Mouse (Mus musculus) CH12F3 (cell line): ENCODE data around the gene Sh3bgrl3.

Source experiments
- in situ Hi-C: fragments of 300-500 bp; cut with MboI; formaldehyde crosslinking; loops from 2 replicates; pipeline ENCODE4 v1.14.3; 2020; ENCODE audit warnings: low sequenced_read_pairs

Sh3bgrl3 gene

DNA sequence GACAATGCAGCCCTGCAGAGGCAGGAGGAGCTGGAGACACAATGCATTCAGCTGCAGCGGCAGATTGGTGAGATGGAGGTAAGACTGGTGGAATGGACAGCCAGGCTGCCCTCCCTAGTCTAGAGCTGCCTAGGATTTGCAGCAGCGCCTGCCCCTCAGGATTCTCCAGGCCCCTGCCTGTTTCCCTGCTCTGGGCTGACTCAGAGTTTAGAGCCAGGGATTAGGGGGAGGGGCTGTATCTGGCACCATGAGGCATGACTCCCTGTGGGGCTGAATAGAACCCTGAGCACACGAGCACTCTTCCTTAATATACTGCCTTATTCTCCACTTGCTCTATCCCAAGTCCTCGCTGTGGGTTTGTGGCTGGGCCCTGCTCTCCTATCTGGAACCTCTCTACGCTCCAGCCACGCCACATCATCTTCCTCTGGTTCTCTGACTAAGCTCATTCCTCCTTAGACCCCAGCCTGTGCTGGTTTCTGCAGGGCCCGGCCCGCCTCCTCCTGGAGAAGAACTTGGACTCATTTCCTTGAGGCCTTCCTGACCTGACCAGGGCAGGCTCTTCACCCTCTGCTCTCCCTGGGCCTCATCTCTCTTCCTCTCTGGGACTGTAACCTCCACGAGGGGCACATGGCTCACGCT is 15.1 kb downstream of the Sh3bgrl3 start:
- in situ Hi-C loops: no loop called here

DNA sequence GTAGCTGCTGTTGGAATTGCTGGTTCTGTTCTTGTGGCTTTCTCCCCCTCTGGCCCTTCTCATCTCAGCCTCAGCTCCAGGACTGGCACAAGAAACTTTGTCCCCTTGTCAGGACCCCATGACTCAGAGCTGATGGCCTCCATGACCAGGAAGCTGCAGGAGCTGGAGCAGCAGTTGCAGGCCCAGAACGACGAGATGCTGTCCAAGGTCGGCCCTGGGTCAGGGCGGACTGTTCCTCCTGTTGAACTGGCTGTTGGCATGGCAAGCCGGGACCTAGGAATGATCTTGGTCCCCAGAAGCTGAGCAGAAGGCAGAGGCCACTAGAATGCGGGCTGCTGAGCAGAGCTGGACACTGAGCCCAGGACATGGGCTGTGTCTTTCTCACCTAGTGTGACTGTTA is 16.2 kb downstream of the Sh3bgrl3 start:
- in situ Hi-C loops: no loop called here

DNA sequence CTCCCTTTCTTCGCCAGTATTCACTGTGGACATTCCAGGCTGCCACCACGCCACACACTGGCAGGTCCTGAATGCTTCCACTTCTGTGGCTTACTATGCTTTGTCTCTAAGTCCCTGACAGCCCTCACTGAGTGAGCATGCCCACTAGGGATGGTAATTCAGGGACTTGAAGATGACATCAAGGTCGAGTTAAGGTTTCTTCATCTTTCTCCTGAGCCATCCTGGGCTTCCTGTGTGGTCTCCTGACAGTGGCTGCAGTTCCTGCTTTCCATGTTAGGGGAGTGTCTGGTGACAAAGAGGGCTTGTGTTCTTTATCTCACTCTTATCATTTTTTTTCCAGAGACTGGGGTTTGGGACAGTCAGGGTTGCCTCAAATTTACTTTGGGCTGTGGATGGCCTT is 17.9 kb downstream of the Sh3bgrl3 start:
- in situ Hi-C loops: no loop called here

DNA sequence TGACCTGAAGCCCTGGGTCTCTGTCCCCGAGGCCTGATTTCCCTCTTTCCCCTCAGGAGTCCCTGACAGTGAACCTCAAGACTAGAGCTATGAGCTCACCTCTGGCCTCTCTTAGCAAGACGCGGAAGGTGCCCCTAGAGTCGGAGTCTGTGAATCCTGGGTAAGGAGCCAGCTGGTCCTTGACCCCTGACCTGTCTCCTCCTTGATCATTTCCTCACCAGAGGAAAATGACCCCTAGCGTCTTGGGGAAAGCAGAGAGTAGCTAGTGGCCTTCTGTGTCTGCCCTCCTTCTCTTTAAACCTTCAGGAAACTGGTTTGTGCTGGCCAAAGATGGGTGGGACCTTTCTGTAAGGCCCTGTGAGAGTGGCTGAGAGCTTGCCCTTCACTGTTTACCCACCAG is 20.4 kb downstream of the Sh3bgrl3 start:
- in situ Hi-C loops: no loop called here

DNA sequence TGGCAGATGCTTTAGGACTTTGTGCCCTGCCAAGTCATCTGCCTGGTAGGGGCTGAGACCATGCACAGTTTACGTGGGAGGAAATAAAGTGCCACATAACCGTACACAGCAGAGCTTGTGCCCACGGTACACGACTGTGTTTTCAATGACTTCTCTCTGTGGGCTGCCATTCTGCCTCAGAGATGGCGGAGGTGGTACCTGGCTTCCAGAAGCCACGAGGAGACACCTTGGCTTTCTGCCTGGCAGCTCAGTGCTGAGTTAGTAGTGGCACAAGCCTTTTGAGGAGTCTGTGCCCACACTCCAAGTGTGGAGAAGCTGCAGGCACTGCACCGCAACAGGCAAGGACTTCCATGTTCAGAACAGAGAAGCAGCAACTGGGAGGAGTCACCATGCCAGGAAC is 20.9 kb downstream of the Sh3bgrl3 start:
- in situ Hi-C loops: no loop called here

DNA sequence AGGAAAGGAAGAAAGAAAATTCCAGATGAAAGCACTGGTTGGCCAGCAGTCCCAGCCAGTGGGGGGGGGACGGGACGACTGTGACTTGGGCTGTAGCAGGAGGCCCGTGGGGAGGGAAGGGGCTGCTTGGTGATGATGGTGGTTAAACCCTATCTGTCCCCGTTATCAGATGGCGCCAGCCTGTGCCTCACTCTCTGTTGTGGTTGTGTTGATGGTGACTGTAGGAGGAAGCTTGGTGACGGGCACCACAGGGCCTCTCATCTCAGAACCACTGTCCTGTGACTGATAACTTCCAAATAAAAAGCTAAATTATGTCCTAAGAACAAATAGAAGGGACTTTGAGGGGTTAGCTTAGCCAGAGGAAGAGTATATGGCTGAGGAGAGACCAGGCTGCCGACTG is 22.5 kb downstream of the Sh3bgrl3 start:
- in situ Hi-C loops: no loop called here

DNA sequence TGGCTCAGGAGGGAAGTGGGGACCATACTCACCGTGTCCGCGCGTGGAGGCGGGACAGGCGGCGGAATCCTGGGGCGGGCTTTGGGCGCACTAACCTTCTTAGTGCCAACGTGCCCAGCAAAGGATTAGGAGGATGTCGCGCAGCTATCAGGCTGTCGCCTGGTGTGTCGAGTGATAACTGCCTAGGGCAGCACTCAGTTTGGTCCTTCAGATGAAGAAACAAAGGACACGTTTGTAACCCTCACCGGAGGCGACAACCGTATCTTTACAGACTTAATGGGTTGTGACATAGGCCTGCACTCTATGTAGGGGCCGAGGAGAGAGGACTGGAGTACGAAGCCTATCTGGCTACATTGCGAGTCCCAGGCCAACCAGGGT is 25.9 kb downstream of the Sh3bgrl3 start:
- in situ Hi-C loops: no loop called here

DNA sequence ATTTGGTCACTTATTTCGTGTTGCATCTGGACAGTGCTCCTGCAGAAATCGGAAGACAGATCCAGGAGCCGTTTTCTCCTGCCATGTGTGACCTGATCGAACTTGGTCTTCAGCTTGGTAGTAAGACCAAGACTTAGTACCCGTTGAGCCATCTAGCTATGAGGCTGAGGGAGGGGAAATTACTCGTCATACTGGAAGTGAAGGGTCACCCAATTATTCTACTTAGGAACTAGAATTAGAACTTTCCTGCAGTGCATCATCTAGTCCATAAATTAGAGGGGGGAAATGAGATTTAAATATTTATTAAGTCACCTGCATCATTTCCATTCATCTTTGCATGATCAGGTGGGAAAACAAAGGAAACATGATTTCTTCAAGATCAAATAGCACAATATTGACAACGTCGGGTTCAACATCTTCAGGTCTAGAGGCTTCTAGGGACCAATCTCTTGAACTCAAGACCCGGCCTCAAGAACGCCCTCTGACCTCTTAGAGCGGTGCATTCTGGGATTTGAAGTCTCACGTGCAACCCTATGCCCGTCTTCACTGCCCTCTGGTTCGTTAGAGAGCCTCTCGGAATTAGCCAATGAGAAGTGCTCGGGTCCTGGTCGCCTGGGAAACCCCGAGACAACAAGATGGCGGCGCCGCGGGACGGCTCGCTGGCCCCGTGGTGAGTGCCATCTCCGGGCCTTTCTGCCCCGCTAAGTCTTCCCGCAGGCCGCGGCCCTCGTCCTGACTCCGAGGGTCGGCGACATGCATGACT is 26.4 kb downstream of the Sh3bgrl3 start, which contains the start of gene Ubxn11:
Gene Ubxn11 (plus strand): TSS at position 592 of the 763 bp plus-strand sequence.
- in situ Hi-C loops: no loop called here

DNA sequence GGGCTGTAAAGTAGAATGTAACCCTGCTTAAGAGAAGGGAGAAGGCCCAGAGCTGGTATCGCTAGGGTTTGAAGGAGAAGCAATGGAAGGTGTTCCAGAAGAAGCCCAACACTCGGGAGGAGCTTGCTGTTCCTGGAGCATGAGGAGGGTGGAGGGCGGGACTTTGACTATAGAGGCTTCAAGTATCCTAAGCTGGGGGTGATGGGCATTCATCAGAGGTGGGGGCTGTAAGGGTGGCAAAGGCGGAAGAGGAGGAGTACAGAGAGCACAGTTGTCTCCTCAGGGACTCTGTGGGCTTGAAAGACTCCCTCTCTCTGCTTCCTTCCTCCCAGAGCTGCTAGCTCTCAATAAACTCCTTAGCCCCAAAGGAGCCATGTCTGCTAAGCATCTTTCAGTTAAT is 28.3 kb downstream of the Sh3bgrl3 start:
- in situ Hi-C loops: no loop called here

DNA sequence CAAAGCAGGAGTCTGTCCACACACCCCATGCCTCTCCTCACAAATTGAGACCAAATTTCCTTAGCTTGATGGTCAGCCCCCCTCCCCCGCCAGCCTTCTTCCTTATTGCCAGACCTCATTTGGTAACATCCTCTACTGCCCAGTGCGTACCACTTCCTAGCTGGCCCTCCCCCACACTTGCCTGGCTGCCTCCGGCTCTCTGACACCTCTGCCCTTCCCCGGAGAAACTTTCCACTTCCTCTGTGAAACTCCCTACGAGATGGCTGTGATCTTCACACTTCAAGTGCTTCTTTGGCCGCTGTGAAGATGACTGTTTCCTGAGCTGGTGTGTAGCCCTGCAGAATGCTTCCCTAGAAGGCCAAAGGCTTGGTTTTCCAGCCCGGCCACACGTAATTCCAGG is 30.0 kb downstream of the Sh3bgrl3 start:
- in situ Hi-C loops: no loop called here

DNA sequence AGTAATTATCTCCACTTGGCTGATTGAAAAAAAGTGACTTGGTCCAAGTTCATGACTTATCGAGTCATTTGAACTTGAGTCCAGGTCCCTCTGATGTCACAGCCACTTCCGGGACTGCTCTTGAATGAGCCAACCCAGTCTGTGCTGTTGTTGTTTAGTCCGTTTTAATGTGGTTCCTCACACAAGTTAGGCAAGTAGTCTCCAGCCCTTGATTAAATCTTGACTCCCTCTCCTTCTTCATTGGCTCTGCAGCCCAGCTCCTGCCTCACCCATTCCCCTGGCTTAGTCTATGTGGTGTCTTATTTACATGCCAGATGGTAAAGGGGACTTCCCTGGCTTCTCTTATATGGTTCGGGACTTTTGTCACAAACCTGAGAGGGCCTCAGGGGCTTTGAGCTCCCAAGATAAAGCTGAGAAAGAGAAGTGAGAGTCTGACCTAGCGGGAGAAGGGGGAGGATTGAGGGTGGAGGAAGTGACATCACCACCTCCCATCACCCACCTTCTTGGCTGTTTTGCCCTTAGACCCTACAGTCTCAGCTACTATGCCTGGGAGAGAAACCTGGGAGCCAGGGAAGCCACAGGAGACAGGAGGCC is 31.5 kb downstream of the Sh3bgrl3 start:
- in situ Hi-C loops: no loop called here

DNA sequence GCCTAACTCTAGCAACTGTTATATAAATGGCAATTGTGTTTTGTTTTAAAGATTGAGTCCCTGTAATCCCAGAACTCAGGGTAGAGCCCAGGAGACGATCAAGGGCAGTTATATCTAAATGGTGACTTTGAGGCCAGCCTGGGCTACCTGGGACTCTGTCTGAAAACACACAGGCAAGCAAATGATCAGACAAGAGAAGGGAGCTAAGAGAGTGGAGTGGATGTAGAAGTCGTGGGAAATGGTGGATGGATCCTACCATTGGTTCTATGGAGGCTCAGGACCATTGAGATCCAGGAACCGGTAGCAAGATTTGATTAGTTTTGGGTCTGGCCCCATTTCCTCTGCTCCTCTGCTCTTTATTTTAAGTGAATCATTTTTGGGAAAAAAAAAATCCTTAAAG is 32.5 kb downstream of the Sh3bgrl3 start:
- in situ Hi-C loops: no loop called here

DNA sequence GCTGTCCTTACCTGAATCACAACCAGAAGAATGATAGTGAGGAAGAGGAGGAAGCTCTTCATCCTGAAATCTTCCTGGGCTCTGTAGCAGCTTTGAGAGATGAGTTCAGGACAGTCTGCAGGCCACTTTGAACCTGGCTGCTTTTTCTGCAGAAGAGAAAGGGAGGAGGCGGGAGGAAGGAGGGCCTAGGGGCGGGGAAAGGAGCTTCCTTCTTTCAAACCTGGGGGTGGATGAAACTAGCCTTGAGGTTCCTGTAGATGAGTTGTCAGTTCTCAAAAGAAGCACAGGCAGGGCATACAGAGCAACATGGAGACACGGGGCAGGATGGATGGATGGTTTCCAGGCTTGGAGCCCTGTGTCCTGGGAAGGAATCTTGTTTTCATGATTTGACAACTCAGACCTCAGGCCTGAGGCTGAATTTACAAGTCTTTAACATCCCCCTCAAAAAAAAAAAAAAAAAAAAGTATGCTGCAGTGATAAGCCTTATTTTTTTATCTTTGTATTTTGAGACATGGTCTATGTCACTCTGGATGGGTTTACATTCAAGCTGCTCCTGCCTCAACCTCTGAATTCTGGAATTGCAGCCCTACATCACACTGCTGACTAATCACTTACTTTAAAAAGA is 33.6 kb downstream of the Sh3bgrl3 start, which contains the start of gene Cd52:
Gene Cd52 (minus strand): TSS at position 160 of the 625 bp plus-strand sequence.
- in situ Hi-C loops: no loop called here

DNA sequence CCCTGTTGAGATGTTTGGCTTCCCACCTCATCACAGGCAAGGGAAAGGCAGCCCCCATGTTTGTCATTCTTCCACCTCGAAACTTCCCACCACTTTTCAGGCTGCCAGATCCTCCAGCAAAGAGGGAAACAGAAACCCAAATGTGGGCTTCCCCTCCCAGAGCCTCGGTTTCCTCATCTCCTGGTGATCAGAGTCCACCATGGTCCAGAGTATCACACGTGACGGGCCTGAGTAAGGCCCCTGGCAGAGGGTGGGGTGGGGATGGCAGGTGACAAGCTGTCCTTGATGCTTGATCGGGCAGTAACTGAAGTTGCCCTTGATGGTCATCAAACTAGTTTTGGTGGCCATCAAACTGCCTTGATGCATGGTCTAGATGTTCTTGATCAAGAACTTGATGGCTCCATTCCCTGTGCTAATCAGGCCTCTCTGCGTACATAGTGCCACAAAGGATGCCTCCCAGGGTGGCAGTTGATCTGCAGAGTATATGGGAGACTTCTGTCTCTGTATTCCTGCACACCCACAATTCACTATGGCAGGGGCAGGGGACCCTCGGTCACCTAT is 34.5 kb downstream of the Sh3bgrl3 start:
- in situ Hi-C loops: no loop called here

DNA sequence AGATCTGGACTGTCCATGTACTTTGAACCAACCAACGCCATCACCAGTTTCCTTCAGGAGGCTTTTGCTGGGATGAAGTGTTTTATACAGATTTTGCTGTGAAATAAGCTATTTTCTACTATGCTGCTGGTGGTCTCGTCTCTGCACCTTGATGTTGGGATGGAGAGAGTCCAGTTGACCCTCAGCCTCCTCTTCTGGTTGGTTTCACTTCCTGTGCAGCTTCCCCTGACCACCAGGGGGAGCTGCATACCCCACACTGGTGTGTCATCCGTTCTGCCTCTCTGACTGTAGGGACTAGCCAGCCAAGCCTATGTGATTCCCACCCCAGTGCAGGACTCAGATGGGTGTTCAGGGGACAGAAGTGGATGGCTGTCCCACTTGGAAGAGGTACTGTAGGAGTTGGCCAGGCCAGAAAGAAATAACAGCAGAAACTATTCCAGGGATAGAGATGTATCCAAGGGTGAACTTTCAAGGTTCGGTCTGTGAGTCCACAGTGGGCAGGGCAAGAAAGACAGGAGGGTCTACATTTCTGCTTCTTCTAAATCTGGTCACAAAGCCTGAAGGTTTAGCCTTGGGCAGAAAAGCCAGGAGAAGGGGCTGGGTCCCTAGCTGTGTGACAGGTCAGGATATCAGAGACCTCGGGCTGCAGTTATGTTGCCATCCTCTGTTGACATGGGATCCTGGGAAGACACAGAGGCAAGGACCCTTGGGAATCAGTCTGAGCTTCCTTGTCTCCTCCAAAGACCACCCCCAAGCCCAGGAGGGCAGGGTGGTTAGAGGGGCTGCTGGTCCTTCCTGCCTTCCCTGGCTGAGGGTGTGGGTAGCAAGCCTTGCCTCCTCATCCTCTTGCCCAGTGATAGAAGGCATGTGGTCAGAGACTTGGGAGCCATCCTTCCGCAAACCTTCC is 36.0 kb downstream of the Sh3bgrl3 start:
- in situ Hi-C loops: no loop called here

DNA sequence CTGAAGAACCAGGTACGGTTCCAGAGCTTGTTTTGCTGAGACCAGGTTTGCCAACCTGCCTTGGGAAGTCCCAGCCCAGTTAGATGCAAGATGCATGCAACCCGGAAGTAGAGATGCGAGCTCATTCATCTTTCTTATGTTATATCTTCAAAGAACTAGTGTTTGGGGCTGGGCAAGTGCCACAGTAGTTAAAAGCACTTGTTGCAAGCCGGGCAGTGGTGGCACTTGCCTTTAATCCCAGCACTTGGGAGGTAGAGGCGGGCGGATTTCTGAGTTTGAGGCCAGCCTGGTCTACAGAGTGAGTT is 37.4 kb downstream of the Sh3bgrl3 start:
- in situ Hi-C loops: no loop called here

DNA sequence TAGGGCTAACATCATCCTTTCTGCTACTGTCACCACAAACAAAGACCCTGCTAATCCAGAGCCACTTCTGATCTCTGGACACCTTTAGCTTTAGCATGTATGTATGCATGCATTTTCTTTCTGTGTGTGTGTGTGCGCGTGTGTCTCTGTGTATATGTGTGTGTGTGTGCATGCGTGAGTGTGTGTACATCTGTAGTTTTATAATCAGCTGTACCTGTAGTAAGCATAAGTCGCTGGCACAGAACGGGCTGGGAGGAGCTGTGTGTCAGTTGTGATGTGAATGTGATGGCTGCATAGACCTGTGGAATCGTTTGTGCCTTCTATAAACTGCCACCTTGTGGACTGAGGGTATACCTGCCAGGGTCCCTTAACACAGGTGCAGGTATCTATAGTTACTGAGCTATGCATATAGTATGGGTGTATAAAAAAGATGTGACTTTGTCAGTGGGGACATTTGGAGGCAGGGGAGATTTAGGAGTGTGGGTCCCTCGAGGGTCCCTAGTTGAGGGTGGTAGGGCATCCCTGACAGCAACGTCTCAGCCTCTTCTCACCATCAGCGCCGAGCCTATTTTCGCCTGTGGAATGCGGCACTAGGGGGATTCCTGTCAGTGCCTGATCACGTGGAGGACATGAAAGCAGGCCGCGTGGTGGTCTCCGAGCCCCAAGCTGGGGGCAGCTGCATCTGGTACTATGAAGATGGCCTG is 37.9 kb downstream of the Sh3bgrl3 start:
- in situ Hi-C loops: no loop called here

DNA sequence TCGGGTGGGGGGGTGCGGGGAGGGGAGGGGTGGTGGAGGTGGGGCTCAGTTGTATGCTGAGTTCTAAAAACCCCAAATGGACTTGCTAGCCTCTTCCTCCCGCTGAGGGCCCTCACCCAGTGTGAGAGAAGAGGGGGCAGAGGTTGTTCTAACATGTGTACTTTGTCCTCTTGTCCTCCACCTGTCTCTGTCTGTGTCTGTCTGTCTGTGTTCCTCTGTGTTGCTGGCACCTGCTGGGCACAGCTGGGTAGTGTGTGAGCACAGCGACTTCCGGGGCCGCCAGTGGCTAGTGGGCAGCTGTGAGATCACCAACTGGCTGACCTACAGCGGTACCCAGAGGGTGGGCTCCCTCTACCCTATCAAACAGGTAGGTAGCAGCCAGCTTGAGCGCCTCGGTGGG is 39.6 kb downstream of the Sh3bgrl3 start:
- in situ Hi-C loops: no loop called here

DNA sequence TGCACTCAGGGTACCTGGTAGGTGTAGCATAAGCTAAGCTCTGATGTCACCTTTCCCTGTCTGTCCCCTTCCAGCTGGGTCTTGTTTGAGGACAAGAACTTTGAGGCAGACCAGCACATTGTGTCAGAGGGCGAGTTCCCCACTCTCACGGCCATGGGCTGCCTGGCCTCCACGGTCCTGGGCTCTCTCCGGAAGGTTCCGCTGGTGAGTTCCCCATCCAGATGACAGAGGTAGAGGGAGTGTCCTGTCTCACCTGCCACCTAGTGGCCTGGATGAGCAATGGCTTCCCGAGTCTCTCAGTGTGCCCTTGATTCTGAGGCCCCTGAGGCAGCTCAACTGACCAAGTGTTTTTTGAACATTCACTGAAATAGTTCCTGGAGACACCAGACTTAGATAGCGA is 41.2 kb downstream of the Sh3bgrl3 start:
- in situ Hi-C loops: no loop called here

DNA sequence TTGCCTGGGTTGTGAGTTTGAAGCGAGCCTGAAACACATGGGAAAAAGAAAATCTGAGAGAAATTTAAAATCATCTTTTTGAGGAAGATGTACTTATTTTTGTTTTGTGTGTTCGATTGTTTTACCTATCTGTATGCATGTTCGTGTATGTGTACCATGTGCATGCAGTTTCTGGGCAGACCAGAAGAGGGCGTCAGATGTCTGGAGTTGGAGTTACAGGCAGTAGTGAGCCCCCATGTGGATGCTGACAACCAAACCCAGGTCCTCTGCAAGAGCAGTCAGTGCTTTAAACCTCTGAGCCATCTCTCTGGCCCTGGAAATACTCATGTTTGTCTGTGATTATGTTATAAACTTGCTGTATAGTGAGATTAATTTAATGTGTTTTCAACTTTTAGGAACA is 43.6 kb downstream of the Sh3bgrl3 start:
- in situ Hi-C loops: no loop called here
